Mouse (Mus musculus): ENCODE measurements around the gene Mosmo. TPM values are rescaled to one million over a fixed set of nuclear protein-coding genes. Genes with fewer than 3 reads are reported as not detected.

Mosmo gene
- total RNA-seq (2022), result 10 to 100 TPM; 24.7 to 37.7 (median 32.3) TPM

DNA sequence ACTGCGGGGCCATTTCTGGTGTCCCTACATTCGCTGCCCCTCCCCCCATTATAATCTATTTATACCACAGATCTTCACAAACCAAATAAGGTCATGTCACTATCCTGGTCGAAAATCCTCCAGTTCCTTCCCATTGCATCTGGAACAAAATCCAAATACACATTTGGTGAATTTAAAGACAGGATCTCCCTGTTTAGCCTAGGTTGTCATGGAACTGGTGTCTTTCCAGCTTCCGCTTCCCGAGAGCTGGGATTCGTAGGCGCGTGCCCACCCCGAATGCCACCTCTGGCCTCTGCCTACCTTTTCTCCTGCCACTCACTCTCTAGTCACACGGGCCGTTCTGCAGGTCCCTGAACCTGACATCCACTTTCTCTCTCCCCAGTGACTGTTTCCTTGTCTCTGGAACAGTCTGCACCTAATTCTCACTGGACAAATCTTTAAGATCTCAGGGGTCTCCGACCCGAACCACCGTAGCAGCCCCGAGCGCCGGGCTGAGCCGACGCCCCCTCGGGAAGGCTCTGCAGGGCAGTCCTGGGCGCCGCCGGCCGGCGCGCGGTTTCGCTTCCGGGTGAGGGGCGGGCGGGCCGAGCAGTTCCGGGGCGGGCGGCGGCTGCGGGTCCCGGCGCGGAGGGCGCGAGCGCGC is at the start of gene Mosmo:
Mosmo (plus strand) TSS at position 618 of the 643 bp plus-strand sequence.
- peak; percentile 38 for DNase-seq (ENCODE audit: low spot score)

- peak; percentile 14 for DNase-seq (ENCODE audit: low spot score)
Measured at GRCm38 (mm10) chr7:120632518-120632917, 44.9 kb upstream of the Mosmo start.

- no peak for DNase-seq (ENCODE audit: low spot score)
Measured at GRCm38 (mm10) chr7:120634301-120634700, 43.1 kb upstream of the Mosmo start.

- peak; percentile 84 for DNase-seq (ENCODE audit: low spot score)
Measured at GRCm38 (mm10) chr7:120634711-120635361, 42.6 kb upstream of the Mosmo start, which contains the start of gene Uqcrc2. Gene Uqcrc2 (plus strand): TSS chr7:120635176.

DNA sequence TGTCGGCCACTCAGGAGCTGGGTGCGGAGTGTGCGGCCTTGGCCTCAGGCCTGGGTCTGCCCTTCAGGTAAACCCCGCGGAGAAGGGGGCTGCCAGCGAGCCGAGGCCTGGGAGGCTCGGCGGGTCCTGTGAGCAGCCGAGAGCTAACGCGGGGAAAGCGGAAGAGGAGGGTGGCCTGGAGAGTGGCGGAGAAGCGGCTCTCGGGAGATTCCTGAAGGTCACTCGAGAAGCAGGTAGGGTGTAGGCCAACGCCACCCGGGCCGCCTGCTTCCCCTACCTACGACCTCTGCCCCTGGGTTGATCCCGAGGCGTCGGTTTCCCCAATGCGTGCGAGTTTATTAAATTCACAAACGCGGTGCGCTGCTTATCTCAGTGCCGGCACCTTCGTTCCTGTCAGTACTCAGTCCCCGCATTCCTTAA is 42.0 kb upstream of the Mosmo start:
- DNase-seq (ENCODE audit: low spot score), result no peak

DNA sequence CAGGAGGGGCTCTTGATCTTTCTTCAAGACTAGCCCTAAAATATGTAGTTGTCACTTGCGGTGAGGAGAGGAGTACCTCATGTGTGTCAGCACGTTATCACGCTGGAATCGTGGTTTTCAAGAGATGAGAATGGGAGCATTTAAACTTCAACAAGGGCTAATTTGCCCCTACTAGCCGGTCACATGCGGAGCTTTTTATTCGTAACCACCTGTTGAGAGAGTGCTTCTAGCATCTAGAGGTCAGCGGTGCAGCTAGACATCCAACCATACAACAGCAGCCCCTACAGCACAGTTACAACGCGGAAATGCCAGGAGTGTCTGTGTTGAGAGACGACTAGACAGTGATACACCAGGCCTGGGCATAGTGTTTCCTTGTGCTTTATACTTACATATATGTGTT is 41.6 kb upstream of the Mosmo start:
- DNase-seq (ENCODE audit: low spot score), result no peak

DNA sequence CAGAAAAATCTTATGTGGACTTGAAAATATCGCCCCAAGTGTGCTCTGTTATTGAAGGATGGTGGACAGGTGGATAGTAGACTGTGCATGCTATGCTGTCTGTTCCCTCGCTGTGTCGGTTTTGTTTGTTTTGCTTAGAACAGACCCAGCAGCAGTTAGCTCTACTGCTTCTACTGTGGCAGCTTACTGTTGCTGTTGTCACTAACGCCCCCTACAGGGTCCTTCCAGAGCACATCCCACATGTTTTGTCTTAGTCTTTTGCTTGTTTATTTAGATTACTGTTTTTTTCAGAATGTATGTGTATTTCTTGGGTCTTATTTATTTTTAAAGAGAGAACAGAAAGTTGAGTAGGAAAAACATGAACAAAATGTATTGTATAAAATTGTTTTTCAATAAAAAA is 34.2 kb upstream of the Mosmo start:
- no peak for DNase-seq (ENCODE audit: low spot score)

DNA sequence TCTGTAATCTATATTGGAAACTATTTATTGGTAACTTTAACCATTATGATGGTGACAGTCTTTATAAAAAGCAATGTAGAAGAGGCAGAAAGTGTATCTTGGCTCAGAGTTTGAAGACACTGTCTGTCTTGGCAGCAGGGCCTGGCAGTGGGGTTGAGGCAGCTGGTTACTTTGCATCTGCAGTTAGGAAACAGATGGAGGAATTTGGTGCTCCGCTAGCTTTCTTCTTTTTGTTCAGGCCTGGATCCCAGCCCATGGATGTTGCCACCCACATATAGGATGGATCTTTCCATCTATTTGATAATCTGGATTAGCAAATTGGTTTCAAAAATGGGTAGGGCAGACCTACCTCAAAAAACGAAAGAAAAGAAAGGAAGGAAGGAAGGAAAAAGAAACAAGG is 29.6 kb upstream of the Mosmo start:
- DNase-seq (ENCODE audit: low spot score), result no peak

DNA sequence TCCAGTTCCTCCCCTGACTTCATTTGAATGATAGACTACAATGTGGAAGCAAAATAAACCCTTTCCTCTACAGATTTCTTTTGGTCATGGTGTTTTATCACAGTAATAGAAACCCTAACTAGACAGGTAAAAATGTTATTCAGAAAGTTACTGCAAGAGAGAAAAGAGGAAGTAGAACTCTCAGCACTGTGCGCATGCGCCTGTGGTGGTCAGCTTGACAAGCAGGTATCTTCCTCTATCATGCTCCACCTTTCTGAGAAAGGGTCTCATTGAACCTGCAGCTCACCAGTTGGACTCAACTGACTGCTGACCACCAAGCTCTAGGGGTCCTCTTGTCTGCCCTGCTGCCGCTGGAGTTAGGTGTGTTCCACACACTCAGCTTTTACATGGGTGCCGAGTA is 15.3 kb upstream of the Mosmo start:
- no peak for DNase-seq (ENCODE audit: low spot score)

DNA sequence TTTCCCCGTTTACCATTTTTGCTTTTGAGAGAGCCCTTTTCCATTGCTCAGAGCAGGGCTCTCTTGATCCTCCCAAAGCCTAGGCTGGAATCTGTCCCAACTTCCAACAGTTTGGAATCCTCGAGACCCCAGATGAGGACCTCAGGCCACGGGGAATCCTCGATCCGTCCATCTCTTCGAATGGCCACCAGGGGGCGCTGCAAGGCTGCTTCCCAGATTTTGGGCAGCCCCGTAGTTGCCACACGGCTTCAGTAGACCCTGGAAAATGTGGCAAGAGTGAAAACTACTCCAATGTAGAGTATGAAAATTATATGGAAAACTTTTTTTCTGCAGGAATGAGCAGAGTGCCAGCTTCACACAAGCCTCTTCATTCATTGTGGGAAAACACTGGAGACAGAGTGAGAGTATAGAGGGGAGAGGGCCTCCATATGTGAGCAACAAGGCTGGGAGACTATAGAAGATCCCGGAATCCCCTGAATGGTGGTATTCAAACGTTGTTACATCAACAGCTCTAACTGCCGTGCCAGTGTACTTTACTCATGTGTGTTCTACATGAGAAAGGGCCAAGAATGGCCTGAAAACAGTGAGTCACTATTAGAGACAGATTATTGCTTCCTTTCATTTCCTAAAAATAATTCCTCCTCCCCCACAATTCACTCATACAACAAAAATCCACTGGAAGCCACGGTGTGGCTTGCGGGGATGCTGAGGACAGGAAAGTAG is 7.1 kb upstream of the Mosmo start, which contains the start of gene Pdzd9:
Pdzd9 (minus strand) TSS at position 191 of the 723 bp plus-strand sequence.
- DNase-seq (ENCODE audit: low spot score), result peak; percentile 68

- no peak for DNase-seq (ENCODE audit: low spot score)
Measured at GRCm38 (mm10) chr7:120671271-120671670, 6.1 kb upstream of the Mosmo start.

GRCm38 (mm10) chr7:120677764-120678531 is 530 bp downstream of the Mosmo start:
- no peak for DNase-seq (ENCODE audit: low spot score)

- no peak for DNase-seq (ENCODE audit: low spot score)
Measured at GRCm38 (mm10) chr7:120679023-120679422, 1.6 kb downstream of the Mosmo start.

DNA sequence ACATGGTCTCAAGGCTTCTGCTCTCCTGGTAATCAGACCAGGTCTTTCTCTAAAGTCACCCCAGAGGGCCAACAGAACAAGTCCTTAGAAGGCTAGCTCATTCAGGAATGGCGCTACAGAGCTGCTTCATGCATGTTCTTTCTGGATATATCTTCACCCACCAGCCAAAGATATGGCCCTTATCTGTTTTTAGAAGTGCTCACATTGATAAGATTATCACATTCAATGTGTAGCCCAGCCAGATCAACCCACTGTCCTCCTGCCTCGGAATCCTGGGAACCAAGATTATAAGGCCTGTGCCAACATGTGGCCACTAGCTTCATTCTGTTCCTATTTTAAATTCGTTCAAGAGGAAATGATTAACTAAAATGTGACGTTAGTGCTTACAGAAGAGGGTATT is 4.6 kb downstream of the Mosmo start:
- DNase-seq (ENCODE audit: low spot score), result no peak

DNA sequence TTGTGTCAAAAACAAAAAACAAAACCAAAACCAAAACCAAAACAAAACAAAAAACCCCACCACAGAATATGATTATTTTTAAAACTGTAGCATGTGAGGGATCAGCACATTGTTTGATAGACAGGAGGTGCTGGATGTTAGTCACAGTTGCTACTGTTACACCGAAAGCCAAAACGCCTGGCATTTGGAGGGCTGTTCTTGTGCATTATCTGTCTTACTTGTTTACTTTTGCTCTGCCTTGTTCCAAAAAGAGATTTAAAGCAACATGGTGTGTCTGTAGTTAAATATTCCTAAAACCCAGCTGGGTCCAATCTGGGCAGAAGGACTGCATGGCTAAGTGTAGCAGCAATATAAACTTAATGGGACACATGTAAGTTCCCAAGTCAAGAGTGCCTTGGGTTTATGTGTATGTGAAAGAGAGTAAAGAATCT is 7.3 kb downstream of the Mosmo start:
- no peak for DNase-seq (ENCODE audit: low spot score)

GRCm38 (mm10) chr7:120685227-120685626 is 7.8 kb downstream of the Mosmo start:
- no peak for DNase-seq (ENCODE audit: low spot score)

GRCm38 (mm10) chr7:120690634-120691033 is 13.2 kb downstream of the Mosmo start:
- no peak for DNase-seq (ENCODE audit: low spot score)

DNA sequence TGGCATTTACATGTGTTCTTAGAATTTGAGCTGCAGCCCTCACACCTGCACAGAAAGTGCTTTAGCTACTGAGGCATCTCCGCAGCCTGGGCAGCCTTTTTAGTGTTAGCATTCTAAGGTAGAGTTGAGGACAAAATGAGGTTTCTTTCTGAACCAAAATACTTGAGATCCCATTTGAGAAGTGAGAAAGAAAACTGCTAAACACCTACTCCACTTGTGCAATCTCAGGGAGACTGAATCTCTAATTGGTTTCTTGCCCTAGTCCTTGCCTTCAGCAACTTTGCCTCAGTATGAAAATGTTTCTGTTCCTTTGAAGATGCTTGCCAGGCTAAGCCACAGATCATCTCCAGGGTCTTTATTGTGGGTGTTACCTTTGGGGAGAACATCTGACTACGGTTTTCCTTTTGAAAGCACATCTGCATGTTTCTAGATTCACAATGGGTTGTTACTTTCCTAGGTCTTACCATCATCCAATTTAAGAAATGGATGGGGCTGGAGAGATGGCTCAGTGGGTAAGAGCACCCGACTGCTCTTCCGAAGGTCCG is 16.5 kb downstream of the Mosmo start:
- DNase-seq (ENCODE audit: low spot score), result no peak

DNA sequence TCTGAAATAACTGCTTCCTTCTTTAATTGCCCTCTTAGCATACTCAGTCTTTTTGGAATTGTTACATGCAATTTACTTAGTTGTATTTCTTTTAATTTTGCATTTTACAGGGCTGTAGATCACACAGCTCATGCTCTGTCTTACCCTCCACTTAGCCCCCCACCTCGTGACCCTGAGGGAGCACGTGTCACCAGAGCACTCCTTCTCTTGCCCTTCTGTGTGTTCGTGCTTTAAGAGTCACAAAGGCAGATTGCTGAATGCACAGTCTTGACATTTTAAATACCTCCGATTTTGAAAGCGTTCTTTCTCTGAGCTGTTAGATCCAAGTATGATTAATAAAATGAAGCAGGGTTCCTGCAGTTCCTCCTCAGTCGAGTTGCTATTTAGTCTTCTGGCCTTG is 17.8 kb downstream of the Mosmo start:
- no peak for DNase-seq (ENCODE audit: low spot score)

DNA sequence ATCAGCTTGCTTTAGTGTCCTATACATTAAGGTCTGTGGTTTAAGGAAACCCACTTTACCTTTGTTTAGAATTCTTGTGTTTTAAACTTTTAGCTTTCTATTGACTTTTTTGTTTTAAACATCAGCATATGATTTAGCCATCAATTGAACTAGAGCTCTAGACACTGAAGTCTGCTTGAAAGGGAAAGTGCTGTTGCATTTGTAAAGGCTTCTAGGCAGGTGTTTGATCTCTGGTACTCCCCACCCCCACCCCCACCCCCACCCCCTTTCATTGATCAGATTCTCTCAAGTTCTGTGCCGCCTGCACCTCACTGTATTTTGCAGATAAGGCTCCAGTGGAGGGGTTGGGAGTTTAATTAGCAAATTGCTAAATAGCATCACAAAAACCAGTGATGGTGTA is 18.2 kb downstream of the Mosmo start:
- no peak for DNase-seq (ENCODE audit: low spot score)

GRCm38 (mm10) chr7:120696331-120696730 is 18.9 kb downstream of the Mosmo start:
- DNase-seq (ENCODE audit: low spot score), result no peak

GRCm38 (mm10) chr7:120699586-120699985 is 22.2 kb downstream of the Mosmo start:
- DNase-seq (ENCODE audit: low spot score), result no peak
